Mouse (Mus musculus) erythroblast, adult 5-6 weeks (primary cell): Measurements from ENCODE around the gene Tiprl. TPM values are rescaled to one million over a fixed set of nuclear protein-coding genes. Genes with fewer than 3 reads are reported as not detected.

Experiments used
- ATAC-seq: replicated peaks from 2 replicates; pipeline ENCODE4 v1.8.0; 2016; ENCODE audit warnings: moderate number of reproducible peaks, mild to moderate bottlenecking, moderate TSS enrichment, inconsistent platforms; ENCODE audit not compliant: poor library complexity, low FRiP score, severe bottlenecking
- total RNA-seq, 2 experiments: library from RNA; stranded (forward) in 1 of 2; stranded (reverse) in 1 of 2; fragments of 150-400 nt in 1 of 2; fragments of 200-764, 138-1000 nt in 1 of 2; gene quantifications; 2 replicates each; pipeline versions ENCODE4 v1.2.3 to v1.2.4; 2015 to 2017; ENCODE audit warnings: low replicate concordance in 2 of 2

Tiprl gene
- total RNA-seq, 2 experiments from 2014 or later, result 3.1 to 29.6 TPM

DNA sequence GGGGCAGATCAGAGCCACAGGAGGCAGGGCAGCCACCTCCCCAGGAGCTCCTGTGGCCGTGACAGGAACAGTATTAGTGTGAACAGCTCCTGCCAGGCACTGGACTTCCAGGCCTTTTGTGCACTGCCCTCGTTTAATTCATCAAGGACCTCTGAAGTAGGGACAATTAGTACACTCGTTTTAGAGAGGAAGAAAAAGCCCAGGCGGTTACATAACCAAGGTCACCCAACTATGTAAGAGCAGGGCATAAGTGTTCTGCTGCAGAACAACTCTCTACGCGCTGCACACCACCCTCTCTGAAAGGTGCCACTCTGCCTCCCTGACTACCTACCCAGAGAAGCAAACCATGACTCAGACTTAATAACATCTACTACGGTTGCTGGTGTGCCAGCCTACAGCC, 51.7 kb downstream of the Tiprl start:
- no peak for ATAC-seq

DNA sequence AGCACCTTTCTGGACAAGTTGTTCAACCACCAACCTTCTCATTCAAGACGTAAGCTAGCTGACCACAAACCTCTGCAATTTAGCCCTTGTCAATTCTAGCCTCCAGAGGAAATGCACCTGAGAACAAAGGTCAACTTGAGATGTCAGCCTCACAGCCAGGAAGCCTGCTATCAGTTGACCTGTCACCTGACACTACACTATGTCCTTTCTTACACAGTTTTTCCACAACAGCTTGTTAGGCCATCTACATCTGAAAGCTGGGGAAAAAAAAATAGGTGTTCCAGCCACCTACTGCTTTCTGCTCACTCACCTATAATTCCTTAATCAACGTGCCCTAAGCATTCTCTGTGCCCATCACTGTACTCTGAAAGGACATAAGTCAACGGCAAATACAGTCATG, 52.6 kb downstream of the Tiprl start:
- no peak for ATAC-seq

- ATAC-seq, result no peak
Observed at GRCm38 (mm10) chr1:165183400-165183799, 53.4 kb downstream of the Tiprl start.

DNA sequence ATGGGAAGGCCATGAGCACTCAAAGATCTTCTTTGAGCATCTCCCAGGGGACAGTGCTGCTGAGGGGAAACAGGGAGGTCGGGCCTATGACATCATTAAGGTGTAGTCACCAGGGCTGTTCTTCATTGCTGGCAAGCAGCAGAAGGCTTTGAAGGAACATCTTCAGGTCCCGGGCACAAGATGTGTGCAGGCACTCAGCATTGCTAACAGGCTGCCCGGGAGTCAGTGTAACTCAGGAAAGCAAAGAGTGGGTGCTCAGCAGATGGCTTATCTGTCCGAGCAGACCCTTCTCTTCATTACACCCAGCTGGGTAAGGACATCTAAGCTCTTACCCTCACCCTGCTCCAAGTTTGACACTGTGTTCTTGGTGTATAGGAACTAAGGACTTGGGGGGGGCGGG, 57.5 kb downstream of the Tiprl start:
- no peak for ATAC-seq

- no peak for ATAC-seq
Observed at GRCm38 (mm10) chr1:165178075-165178474, 58.7 kb downstream of the Tiprl start.

DNA sequence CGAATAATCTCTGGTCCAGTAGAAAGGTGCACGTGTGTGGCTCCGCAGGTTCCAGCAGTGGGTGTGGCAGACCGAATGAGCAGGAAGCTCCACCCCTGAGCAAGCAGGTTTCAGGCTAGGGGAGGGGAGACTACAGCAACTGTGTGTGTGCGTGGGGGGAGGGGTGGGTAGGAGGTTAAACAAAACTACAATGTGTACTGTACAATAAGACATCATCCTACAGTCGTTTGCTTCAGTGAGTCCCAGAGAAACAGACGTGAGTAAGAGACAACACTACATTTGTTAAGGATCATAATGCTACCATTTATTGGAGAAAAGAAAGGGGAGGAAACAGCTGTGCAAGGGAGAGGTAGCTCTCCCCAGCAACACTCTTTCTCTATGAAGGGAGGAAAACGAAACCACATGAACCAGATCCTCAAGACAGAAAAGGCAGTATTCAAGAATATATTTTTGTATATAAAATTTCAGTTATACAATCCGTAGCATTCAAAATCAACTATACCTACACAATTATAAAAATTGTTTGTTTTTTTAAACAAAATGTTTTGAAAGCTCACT, 62.7 kb downstream of the Tiprl start:
- no peak for ATAC-seq

DNA sequence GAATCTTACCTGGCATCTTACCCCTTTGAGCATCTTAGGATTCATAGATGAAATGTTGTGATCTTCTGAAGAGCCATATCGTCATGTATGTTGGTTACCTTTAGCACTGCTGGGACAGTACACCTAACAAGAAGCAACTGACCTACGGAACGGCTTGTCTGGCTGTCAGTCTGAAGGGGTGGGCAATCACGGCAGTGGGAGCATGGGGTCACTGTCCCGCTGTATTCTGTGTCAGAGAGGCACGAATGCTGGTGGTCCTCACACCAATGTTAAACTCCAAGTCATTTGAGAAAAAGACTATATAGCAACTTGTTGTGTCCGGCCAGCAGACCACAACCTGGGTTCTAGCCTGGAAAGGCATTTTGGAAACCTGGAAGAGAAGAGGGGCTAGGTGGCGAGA, 65.5 kb downstream of the Tiprl start:
- ATAC-seq, result no peak

- no peak for ATAC-seq
Observed at GRCm38 (mm10) chr1:165170157-165170556, 66.6 kb downstream of the Tiprl start.

GRCm38 (mm10) chr1:165169462-165169861, 67.3 kb downstream of the Tiprl start:
- no peak for ATAC-seq

DNA sequence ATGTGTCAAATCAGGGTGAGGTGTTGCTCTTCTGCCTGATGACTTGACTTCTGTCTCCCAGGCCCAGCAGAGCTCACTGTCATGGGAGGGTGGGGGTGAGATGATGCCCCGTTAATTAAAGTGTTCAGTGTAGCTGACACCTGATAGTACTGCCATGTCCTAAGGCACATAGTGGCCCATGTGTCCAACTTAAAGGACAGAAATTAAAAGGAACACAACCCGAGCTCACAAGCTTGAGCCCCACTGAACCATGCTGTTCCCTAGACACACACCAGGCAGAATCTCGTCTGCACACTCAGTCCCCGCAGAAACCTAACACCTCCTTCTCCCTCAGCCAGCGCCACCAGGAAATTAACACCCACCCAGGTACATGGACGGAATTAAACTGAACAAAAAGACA, 71.9 kb downstream of the Tiprl start:
- ATAC-seq, result no peak

Other genes with a start within 250 kb of the Tiprl start
- not detected in 2 replicates for gene Tbx19, start 76.2 kb downstream of the Tiprl start, total RNA-seq (2015; ENCODE audit: low replicate concordance)
- not detected in 2 replicates for gene Tbx19, start 76.2 kb downstream of the Tiprl start, total RNA-seq (2017; ENCODE audit: low replicate concordance)
- 7.9 and 11.5 TPM in 2 replicates for gene Sft2d2, start 42.6 kb downstream of the Tiprl start, total RNA-seq (2015; ENCODE audit: low replicate concordance)
- gene Sft2d2, start 42.6 kb downstream of the Tiprl start, total RNA-seq (2017; ENCODE audit: low replicate concordance), result 7.1 and 10.3 TPM in 2 replicates
- gene Gpr161, start 58.8 kb upstream of the Tiprl start, total RNA-seq (2015; ENCODE audit: low replicate concordance), result not detected in 2 replicates
- not detected in 2 replicates for gene Gpr161, start 58.8 kb upstream of the Tiprl start, total RNA-seq (2017; ENCODE audit: low replicate concordance)
- 279 and 286 TPM in 2 replicates for gene Dcaf6, start 223.5 kb upstream of the Tiprl start, total RNA-seq (2015; ENCODE audit: low replicate concordance)
- 422 and 486 TPM in 2 replicates for gene Dcaf6, start 223.5 kb upstream of the Tiprl start, total RNA-seq (2017; ENCODE audit: low replicate concordance)
- 195 and 257 TPM in 2 replicates for gene Mpc2, start 223.6 kb upstream of the Tiprl start, total RNA-seq (2015; ENCODE audit: low replicate concordance)
- gene Mpc2, start 223.6 kb upstream of the Tiprl start, total RNA-seq (2017; ENCODE audit: low replicate concordance), result 180 and 286 TPM in 2 replicates
- gene Adcy10, start 248.2 kb upstream of the Tiprl start, total RNA-seq (2015; ENCODE audit: low replicate concordance), result 4.4 TPM in 1 of 2 replicates, not detected in the other
- 0.60 and 2.8 TPM in 2 replicates for gene Adcy10, start 248.2 kb upstream of the Tiprl start, total RNA-seq (2017; ENCODE audit: low replicate concordance)